ENCODE assay signal across 13 mouse cellular contexts in the genomic region with DNA sequence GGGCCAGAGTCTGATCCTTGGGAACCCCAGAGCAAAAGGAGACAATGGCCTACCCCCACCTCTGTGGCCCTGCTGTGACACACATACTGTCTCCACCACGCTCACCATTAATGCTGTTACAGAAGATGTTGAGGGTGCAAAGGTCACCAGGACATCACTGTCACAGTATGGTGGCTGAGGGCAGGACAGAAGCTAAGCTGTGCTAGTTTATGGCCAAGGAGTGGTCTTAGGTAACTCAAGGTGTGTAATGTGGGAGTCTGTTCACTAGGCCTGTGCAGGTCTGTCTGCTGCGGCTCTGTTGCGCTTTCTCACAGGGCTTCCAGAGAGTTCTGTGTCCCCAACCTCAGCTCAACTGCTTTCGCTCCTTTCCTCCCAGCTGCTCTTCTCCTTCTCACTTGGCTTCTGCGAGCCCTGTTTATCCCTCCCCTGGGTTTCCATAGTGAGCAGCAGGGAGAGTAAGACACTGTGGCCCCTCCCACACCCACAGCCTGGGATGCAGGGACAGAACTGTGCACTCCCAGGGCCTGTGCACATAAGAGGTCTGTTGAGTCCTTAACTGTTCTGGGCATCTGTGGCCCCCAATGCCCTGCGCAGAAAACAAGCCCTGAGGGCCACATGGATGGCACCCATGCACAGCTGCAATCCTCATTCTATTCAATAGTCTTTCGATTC. TPM values are rescaled to one million over a fixed set of nuclear protein-coding genes. Genes with fewer than 3 reads are reported as not detected.
A peak's percentile ranks its signal among the peaks of the same experiment; 100 is the strongest.
DNase-seq lines count a peak whose midpoint lies in the region; ATAC-seq and TF ChIP-seq lines count a peak whose summit lies in the region.
"Had no signal": no experiment of that assay in that cellular context is flagged by ENCODE, and none has a peak within 500 bp of the region (broad histone marks: within the 10 kb centered on the region; RNA-seq: fewer than 3 reads in every experiment).

No protein-coding gene starts in this region.

- WGBS in midbrain, embryonic 10.5 days, result 50% methylated on average over 7 of the region's 7 CpGs
- 63% methylated on average over 7 of the region's 7 CpGs for WGBS in midbrain, postnatal 0 days
- WGBS in hindbrain, embryonic 15.5 days, result 55% methylated on average over 7 of the region's 7 CpGs
- WGBS in neural tube, embryonic 14.5 days, result 62% methylated on average over 7 of the region's 7 CpGs

- no peak overlapping the region for H3K9ac ChIP-seq in midbrain, postnatal 0 days (replicated peaks; ENCODE audit: low read length, poor library complexity, severe bottlenecking)
- H3K9ac ChIP-seq in hindbrain, embryonic 15.5 days, result no peak overlapping the region
- no peak overlapping the region for H3K9ac ChIP-seq in neural tube, embryonic 14.5 days (replicated peaks; ENCODE audit: low read depth, low read length)

- peaks cover 11% of the 10 kb centered on the region for H3K4me1 ChIP-seq in midbrain, embryonic 10.5 days
- 0 out of 2 replicates have a peak, but pooled peaks cover 3% of the 10 kb centered on the region for H3K4me1 ChIP-seq in midbrain, postnatal 0 days (ENCODE audit: insufficient read depth, low read length)
- 0 out of 2 replicates have a peak, but pooled peaks cover 4% of the 10 kb centered on the region for H3K4me1 ChIP-seq in hindbrain, embryonic 15.5 days (replicated peaks)
- peaks cover 5% of the 10 kb centered on the region; the same call in 1 of the 2 replicates for H3K4me1 ChIP-seq in neural tube, embryonic 14.5 days (ENCODE audit: control insufficient read depth, insufficient read depth, low read length)

- no peak for TF ChIP-seq CTCF in midbrain, postnatal 0 days (IDR thresholded peaks at IDR 0.05)

- no peaks in the 10 kb centered on the region for H3K9me3 ChIP-seq in midbrain, embryonic 10.5 days (replicated peaks)
- no peaks in the 10 kb centered on the region for H3K9me3 ChIP-seq in midbrain, postnatal 0 days (ENCODE audit: low read length)
- no peaks in the 10 kb centered on the region for H3K9me3 ChIP-seq in hindbrain, embryonic 15.5 days
- no peaks in the 10 kb centered on the region for H3K9me3 ChIP-seq in neural tube, embryonic 14.5 days (ENCODE audit: control insufficient read depth, low read length)

- H3K27ac ChIP-seq in midbrain, embryonic 10.5 days (replicated peaks), result 0 out of 2 replicates have a peak overlapping the region, but pooled peaks have one; percentile 46
- H3K27ac ChIP-seq in midbrain, postnatal 0 days (ENCODE audit: low read depth, low read length), result no peak overlapping the region
- H3K27ac ChIP-seq in hindbrain, embryonic 15.5 days (replicated peaks), result no peak overlapping the region
- no peak overlapping the region for H3K27ac ChIP-seq in neural tube, embryonic 14.5 days (ENCODE audit: low read depth, low read length)

- H3K36me3 ChIP-seq in midbrain, embryonic 10.5 days, result no peaks in the 10 kb centered on the region
- H3K36me3 ChIP-seq in midbrain, postnatal 0 days (ENCODE audit: insufficient read depth, low read length), result no peaks in the 10 kb centered on the region
- H3K36me3 ChIP-seq in hindbrain, embryonic 15.5 days, result no peaks in the 10 kb centered on the region
- no peaks in the 10 kb centered on the region for H3K36me3 ChIP-seq in neural tube, embryonic 14.5 days (ENCODE audit: control insufficient read depth, insufficient read depth, low read length)

- no peak for DNase-seq in frontal cortex, postnatal 10 days (ENCODE audit: low spot score in 2 of 2)
- no peak for DNase-seq in midbrain, embryonic 10.5 days (ENCODE audit: low spot score)
- DNase-seq in midbrain, postnatal 0 days (ENCODE audit: low spot score), result no peak
- DNase-seq in embryo, embryonic 10.5 days (ENCODE audit: low spot score), result no peak
- DNase-seq in thymus, postnatal 4 days, result no peak
- DNase-seq: adrenal gland, postnatal 14 days; cerebellum, adult 2 months; kidney, adult 11 months; thymus, postnatal 36 days had no signal

- peak; percentile 69 for ATAC-seq in frontal cortex, adult (ENCODE audit: low TSS enrichment)
- ATAC-seq in midbrain, postnatal 0 days (ENCODE audit: low FRiP score), result no peak
- ATAC-seq in hindbrain, embryonic 15.5 days (ENCODE audit: low FRiP score, low read depth), result peak; percentile 57; the same call in 1 of the 2 replicates
- ATAC-seq in neural tube, embryonic 14.5 days (ENCODE audit: low read depth), result peak; percentile 78; the same call in 1 of the 2 replicates

- no peaks in the 10 kb centered on the region for H3K27me3 ChIP-seq in midbrain, embryonic 10.5 days (ENCODE audit: low read depth, poor library complexity, severe bottlenecking)
- no peaks in the 10 kb centered on the region for H3K27me3 ChIP-seq in midbrain, postnatal 0 days (ENCODE audit: insufficient read depth, low read length)
- H3K27me3 ChIP-seq in hindbrain, embryonic 15.5 days, result no peaks in the 10 kb centered on the region
- H3K27me3 ChIP-seq in neural tube, embryonic 14.5 days (ENCODE audit: control insufficient read depth, insufficient read depth, low read length), result no peaks in the 10 kb centered on the region

- no peak overlapping the region for H3K4me2 ChIP-seq in midbrain, postnatal 0 days (ENCODE audit: low read depth, low read length, poor library complexity, severe bottlenecking)
- no peak overlapping the region for H3K4me2 ChIP-seq in hindbrain, embryonic 15.5 days
- H3K4me2 ChIP-seq in neural tube, embryonic 14.5 days (ENCODE audit: low read depth, low read length), result no peak overlapping the region
- H3K4me2 ChIP-seq: liver, embryonic 11.5 days had no signal

- H3K4me3 ChIP-seq in midbrain, embryonic 10.5 days, result no peak overlapping the region
- no peak overlapping the region for H3K4me3 ChIP-seq in midbrain, postnatal 0 days (ENCODE audit: low read depth, low read length)
- no peak overlapping the region for H3K4me3 ChIP-seq in hindbrain, embryonic 15.5 days
- no peak overlapping the region for H3K4me3 ChIP-seq in neural tube, embryonic 14.5 days (ENCODE audit: low read depth, low read length)

RNA-seq across cellular contexts. Expression of gene Dirc2, which starts 30.9 kb away (rescaled TPM):
- polyA plus RNA-seq in midbrain, embryonic 10.5 days (2016; fragmentation: Nextera tagmentation; extraction: Ambion mirVana), result 12.5 and 14.1 TPM in 2 replicates
- total RNA-seq in midbrain, postnatal 0 days (2014; rRNA removed), result 84.3 and 87.8 TPM in 2 replicates
- 31.1 and 35.2 TPM in 2 replicates for polyA plus RNA-seq in midbrain, postnatal 0 days (2015; fragmentation: Nextera tagmentation; extraction: Ambion mirVana)
- 33.9 and 34.8 TPM in 2 replicates for polyA plus RNA-seq in hindbrain, embryonic 15.5 days (2015; fragmentation: Nextera tagmentation; extraction: Ambion mirVana)
- polyA plus RNA-seq in neural tube, embryonic 14.5 days (2014; fragmentation: Nextera tagmentation; extraction: Ambion mirVana), result 45.9 and 49.6 TPM in 2 replicates

RNA-seq across cellular contexts. Expression of gene Hspbap1, which starts 31.9 kb away (rescaled TPM):
- polyA plus RNA-seq in midbrain, embryonic 10.5 days (2016; fragmentation: Nextera tagmentation; extraction: Ambion mirVana), result 24.7 and 26.0 TPM in 2 replicates
- total RNA-seq in midbrain, postnatal 0 days (2014; rRNA removed), result 5.2 and 5.3 TPM in 2 replicates
- 4.7 and 5.0 TPM in 2 replicates for polyA plus RNA-seq in midbrain, postnatal 0 days (2015; fragmentation: Nextera tagmentation; extraction: Ambion mirVana)
- 14.5 and 17.1 TPM in 2 replicates for polyA plus RNA-seq in hindbrain, embryonic 15.5 days (2015; fragmentation: Nextera tagmentation; extraction: Ambion mirVana)
- polyA plus RNA-seq in neural tube, embryonic 14.5 days (2014; fragmentation: Nextera tagmentation; extraction: Ambion mirVana), result 14.0 and 16.6 TPM in 2 replicates
